ENCODE assay signal across 11 mouse cellular contexts in the genomic region with DNA sequence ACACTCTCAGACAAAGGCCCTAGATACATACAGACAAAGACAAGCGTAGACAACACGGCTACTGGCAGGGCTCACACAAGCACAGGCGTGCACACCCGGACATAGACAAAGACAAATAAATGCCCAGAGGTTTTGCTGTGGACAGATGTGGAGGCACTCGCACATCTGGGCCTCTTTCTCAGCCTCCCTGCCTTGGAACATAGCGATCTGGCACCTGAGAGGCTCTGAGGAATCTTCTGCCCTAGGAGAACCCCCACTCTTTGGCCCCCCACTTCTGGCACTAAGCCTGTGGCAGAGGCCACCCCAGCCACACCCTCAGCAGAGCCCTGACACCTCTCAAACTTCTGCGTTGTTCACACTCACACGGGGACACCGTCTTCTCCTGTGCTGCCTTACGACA. TPM values are rescaled to one million over a fixed set of nuclear protein-coding genes. Genes with fewer than 3 reads are reported as not detected.
DNase-seq lines count a peak whose midpoint lies in the region; ATAC-seq lines count a peak whose summit lies in the region.
"Had no signal": no experiment of that assay in that cellular context is flagged by ENCODE, and none has a peak within 500 bp of the region (broad histone marks: within the 10 kb centered on the region; RNA-seq: fewer than 3 reads in every experiment).

No protein-coding gene starts in this region.

- DNase-seq in heart, adult 18-20 months: no peak
- DNase-seq in retina, postnatal 1 day: peak; percentile 1
- DNase-seq in retina, embryonic 14.5 days (ENCODE audit: low spot score): no peak
- DNase-seq in spleen, postnatal 4 days (ENCODE audit: low spot score in 2 of 2): no peak
- no peak for DNase-seq in cerebellum, postnatal 25 days
- DNase-seq: gastrocnemius, postnatal 36 days; layer of hippocampus, postnatal 36 days; right cerebral cortex, postnatal 14 days; thymus, postnatal 14 days had no signal

- H3K27me3 ChIP-seq in heart, embryonic 15.5 days: no peaks in the 10 kb centered on the region
- no peaks in the 10 kb centered on the region for H3K27me3 ChIP-seq in limb, embryonic 12.5 days

- no peaks in the 10 kb centered on the region for H3K9me3 ChIP-seq in heart, embryonic 15.5 days (replicated peaks)
- H3K9me3 ChIP-seq in limb, embryonic 12.5 days: no peaks in the 10 kb centered on the region

- no peak for ATAC-seq in heart, embryonic 15.5 days (replicated peaks; ENCODE audit: insufficient number of reproducible peaks, insufficient read depth, low FRiP score, low read depth)
- ATAC-seq in limb, embryonic 12.5 days (ENCODE audit: insufficient number of reproducible peaks, insufficient read depth, low FRiP score, low TSS enrichment, low read depth): no peak

- H3K4me1 ChIP-seq in heart, embryonic 15.5 days (replicated peaks): peaks cover 87% of the 10 kb centered on the region
- H3K4me1 ChIP-seq in limb, embryonic 12.5 days (replicated peaks): peaks cover 77% of the 10 kb centered on the region

- H3K9ac ChIP-seq in heart, embryonic 15.5 days: no peak overlapping the region
- H3K9ac ChIP-seq in limb, embryonic 12.5 days (replicated peaks): no peak overlapping the region

- no peak overlapping the region for H3K4me2 ChIP-seq in heart, embryonic 15.5 days
- no peak overlapping the region for H3K4me2 ChIP-seq in limb, embryonic 12.5 days

- no peak overlapping the region for H3K4me3 ChIP-seq in heart, embryonic 15.5 days
- no peak overlapping the region for H3K4me3 ChIP-seq in limb, embryonic 12.5 days (replicated peaks)

- peak overlapping the region; percentile 80 for H3K27ac ChIP-seq in heart, embryonic 15.5 days
- peak overlapping the region; percentile 57; the same call in 1 of the 2 replicates for H3K27ac ChIP-seq in limb, embryonic 12.5 days

- 59% methylated on average over 10 of the region's 10 CpGs for WGBS in heart, embryonic 15.5 days
- 67% methylated on average over 10 of the region's 10 CpGs for WGBS in limb, embryonic 12.5 days

- no peaks in the 10 kb centered on the region for H3K36me3 ChIP-seq in heart, embryonic 15.5 days
- H3K36me3 ChIP-seq in limb, embryonic 12.5 days: peaks cover 36% of the 10 kb centered on the region

RNA-seq across cellular contexts. Expression of a gene that starts 15.2 kb away (rescaled TPM):
- 6.3 and 8.5 TPM in 2 replicates for polyA plus RNA-seq in heart, embryonic 15.5 days (2015; fragmentation: Nextera tagmentation; extraction: Ambion mirVana)
- total RNA-seq in heart, adult 18-20 months (2021): 10 to 100 TPM; 36.3 to 38.5 TPM
- 13.2 and 14.5 TPM in 2 replicates for polyA plus RNA-seq in limb, embryonic 12.5 days (2016; fragmentation: Nextera tagmentation; extraction: Ambion mirVana)

RNA-seq across cellular contexts. Expression of a gene that starts 52.4 kb away (rescaled TPM):
- polyA plus RNA-seq in heart, embryonic 15.5 days (2015; fragmentation: Nextera tagmentation; extraction: Ambion mirVana): 0.42 and 1.0 TPM in 2 replicates
- under 1 TPM; 0.57 to 0.69 TPM for total RNA-seq in heart, adult 18-20 months (2021)
- 0.26 and 0.36 TPM in 2 replicates for polyA plus RNA-seq in limb, embryonic 12.5 days (2016; fragmentation: Nextera tagmentation; extraction: Ambion mirVana)
